ENCODE assay signal across 8 mouse cellular contexts in the genomic region with DNA sequence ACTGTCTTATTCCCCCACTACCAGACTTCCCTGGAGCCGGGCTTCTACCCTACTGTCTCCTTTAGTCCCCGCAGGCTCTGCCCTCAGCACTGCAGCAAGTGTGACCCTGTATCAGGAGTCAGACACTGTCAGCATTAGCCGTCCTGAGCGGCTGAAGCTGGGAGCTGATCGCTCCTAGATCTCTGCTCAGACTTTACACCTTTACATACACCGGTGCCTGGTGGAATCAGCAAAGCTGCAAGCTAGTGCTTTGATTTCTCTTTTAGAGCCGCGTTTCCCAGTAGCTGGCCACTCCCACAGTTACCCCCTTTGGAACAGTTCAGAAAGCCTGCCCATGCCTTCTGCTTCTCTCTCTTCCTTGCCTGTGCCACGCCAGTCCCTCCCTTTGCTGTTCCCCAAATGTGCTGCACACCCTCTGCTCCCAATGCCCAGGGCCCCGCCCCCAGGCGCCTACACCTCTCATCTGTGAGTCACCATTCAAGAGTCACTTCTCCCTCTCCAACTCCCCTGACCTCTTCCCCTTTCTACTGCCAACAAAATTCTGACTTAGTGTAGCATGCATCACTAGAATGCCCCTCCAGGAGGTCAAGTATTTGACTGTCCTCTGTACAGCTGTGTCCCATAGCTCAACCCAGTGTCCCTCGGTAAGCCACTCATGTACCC. TPM values are rescaled to one million over a fixed set of nuclear protein-coding genes. Genes with fewer than 3 reads are reported as not detected.
DNase-seq lines count a peak whose midpoint lies in the region; ATAC-seq and TF ChIP-seq lines count a peak whose summit lies in the region.

No protein-coding gene starts in this region.

- TF ChIP-seq CTCF in bone marrow macrophage, adult 2 months (IDR thresholded peaks at IDR 0.05; ENCODE audit: low read depth, low read length), result no peak
- TF ChIP-seq CTCF in intestine, postnatal 0 days (IDR thresholded peaks at IDR 0.05; ENCODE audit: low read depth), result no peak

- no peaks in the 10 kb centered on the region for H3K27me3 ChIP-seq in intestine, postnatal 0 days (replicated peaks; ENCODE audit: control insufficient read depth, insufficient read depth, low read length)

- H3K9ac ChIP-seq in intestine, postnatal 0 days (ENCODE audit: low read depth, low read length), result 0 out of 2 replicates have a peak overlapping the region, but pooled peaks have one; percentile 17

- DNase-seq in urinary bladder, adult 18-20 months (ENCODE audit: low spot score in 2 of 2), result peak; percentile 80 to 86
- DNase-seq in urinary bladder, postnatal 10 days (ENCODE audit: low spot score), result no peak
- peak; percentile 55 for DNase-seq in gastrocnemius, postnatal 14 days
- DNase-seq in lung, adult 18-20 months, result peak; percentile 91 to 93
- DNase-seq in skeletal muscle tissue, adult 2 months (ENCODE audit: low read depth, low spot score), result peak; percentile 48
- DNase-seq in right cerebral cortex, adult 2 months (ENCODE audit: low spot score in 2 of 2), result no peak

- peaks cover 12% of the 10 kb centered on the region for H3K4me1 ChIP-seq in bone marrow macrophage, adult 2 months (ENCODE audit: control insufficient read depth, insufficient read depth, low read length)
- H3K4me1 ChIP-seq in intestine, postnatal 0 days (replicated peaks; ENCODE audit: control insufficient read depth, insufficient read depth, low read length), result 0 out of 2 replicates have a peak, but pooled peaks cover 4% of the 10 kb centered on the region

- peak; percentile 66 for ATAC-seq in intestine, postnatal 0 days

- peak overlapping the region; percentile 39 for H3K27ac ChIP-seq in bone marrow macrophage, adult 2 months (ENCODE audit: insufficient read depth, low read depth, low read length)
- H3K27ac ChIP-seq in intestine, postnatal 0 days (ENCODE audit: low read depth, low read length), result peak overlapping the region; percentile 50

- H3K4me3 ChIP-seq in bone marrow macrophage, adult 2 months (ENCODE audit: insufficient read depth, low read length), result peak overlapping the region; percentile 52
- peak overlapping the region; percentile 12; the same call in 1 of the 2 replicates for H3K4me3 ChIP-seq in intestine, postnatal 0 days (ENCODE audit: low read depth, low read length)

- H3K4me2 ChIP-seq in intestine, postnatal 0 days (replicated peaks; ENCODE audit: low read depth), result peak overlapping the region; percentile 52

- intact Hi-C loops in gastrocnemius, postnatal 14 days (cut with DNase I; ENCODE audit: low total_unique reads), result no loop called here

- H3K36me3 ChIP-seq in intestine, postnatal 0 days (ENCODE audit: control insufficient read depth, insufficient read depth), result no peaks in the 10 kb centered on the region

- TF ChIP-seq POLR2A in bone marrow macrophage, adult 2 months (IDR thresholded peaks at IDR 0.05; ENCODE audit: borderline replicate concordance, low read depth, low read length), result no peak

- WGBS in intestine, postnatal 0 days, result 27% methylated on average over 12 of the region's 12 CpGs

- H3K9me3 ChIP-seq in intestine, postnatal 0 days (ENCODE audit: control insufficient read depth), result no peaks in the 10 kb centered on the region

RNA-seq across cellular contexts. Expression of a gene that starts 20.9 kb away (rescaled TPM):
- 103 and 109 TPM in 2 replicates for polyA plus RNA-seq in bone marrow macrophage, adult 2 months (2012; ENCODE audit: insufficient read depth, insufficient read length, missing spikeins)
- total RNA-seq in gastrocnemius, postnatal 14 days (2021), result 1 to 10 TPM; 6.1 to 6.6 TPM
- polyA plus RNA-seq in intestine, postnatal 0 days (2015; fragmentation: Nextera tagmentation; extraction: Ambion mirVana), result 25.8 and 27.2 TPM in 2 replicates

Comparison
In these comparisons a context has a peak if more than half of its experiments do, and no peak if none do; other contexts are left out.
1. DNase-seq: peak in urinary bladder, adult 18-20 months (2 of 2), gastrocnemius, postnatal 14 days (single experiment), lung, adult 18-20 months (2 of 2) and skeletal muscle tissue, adult 2 months (single experiment); none in urinary bladder, postnatal 10 days (single experiment) and right cerebral cortex, adult 2 months (0 of 2).